Mouse (Mus musculus): ENCODE measurements at regions not wholly inside any gene's neighbourhood (a gene's known extent, or its start where the extent isn't known, plus 50 kb on each side); places are given as distances from the start of the nearest gene placed in this dataset.

DNA sequence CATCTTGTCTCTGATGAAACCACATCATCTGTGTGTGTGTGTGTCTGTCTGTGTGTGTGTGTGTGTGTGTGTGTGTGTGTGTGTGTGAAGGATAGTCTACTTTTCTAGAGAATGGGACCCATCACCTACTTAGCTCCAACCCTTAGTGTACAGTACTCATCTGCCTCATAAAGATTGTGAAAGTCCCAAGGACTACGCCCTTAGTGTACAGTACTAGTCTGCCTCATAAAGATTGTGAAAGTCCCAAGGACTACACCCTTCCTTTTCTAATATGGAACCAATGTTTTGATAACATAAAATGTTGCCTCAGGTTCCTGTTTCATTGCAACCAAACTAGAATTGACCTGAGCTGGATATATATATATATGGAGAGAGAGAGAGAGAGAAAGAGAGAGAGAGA, 323.9 kb upstream of the Rnaseh2b start:
- TF ChIP-seq POLR2AphosphoS2 (IDR thresholded peaks at IDR 0.05; ENCODE audit: low read depth, low read length) (no peak), CTCF (conservative IDR thresholded peaks at IDR 0.05 in 1 of 2, IDR thresholded peaks at IDR 0.05 in 1 of 2; ENCODE audit: low read depth in 2 of 2, low read length in 2 of 2) (no peak), EP300 (IDR thresholded peaks at IDR 0.05; ENCODE audit: low read length) (no peak), POLR2A (IDR thresholded peaks at IDR 0.05; ENCODE audit: low read depth, low read length) (no peak), ZMIZ1 (IDR thresholded peaks at IDR 0.05; ENCODE audit: low read depth, low read length) (no peak), GABPA (IDR thresholded peaks at IDR 0.05; ENCODE audit: insufficient replicate concordance, low read depth, low read length) (no peak)

Measured in CH12.LX (cell line).